Mouse (Mus musculus) MEL (cell line): ENCODE results near the gene Hc. TPM values are rescaled to one million over a fixed set of nuclear protein-coding genes. Genes with fewer than 3 reads are reported as not detected.

Experiments used
- DNase-seq: peaks from one replicate; pipeline ENCODE4 v3.0.0; 2011; ENCODE audit warnings: low read depth, low spot score
- H3K27ac ChIP-seq: 2 replicates; pipeline ENCODE4 v1.5.1; 2012; ENCODE audit warnings: low read depth, mild to moderate bottlenecking, control low read depth, low read length, moderate library complexity; ENCODE audit not compliant: control insufficient read depth
- H3K27me3 ChIP-seq, 2 experiments: fragments of 150-350 bp in 1 of 2; sonication (generic) in 1 of 2; 2 replicates each; pipeline ENCODE4 v1.6.1; 2012; ENCODE audit warnings: low read length in 2 of 2, mild to moderate bottlenecking in 2 of 2, improper control_type of control experiment in 1 of 2, moderate library complexity in 1 of 2; ENCODE audit not compliant: insufficient read depth in 2 of 2, control insufficient read depth in 1 of 2
- H3K36me3 ChIP-seq, 2 experiments: 2 replicates each; pipeline ENCODE4 v1.6.1; 2012 to 2014; ENCODE audit warnings: low read length in 2 of 2, improper control_type of control experiment in 1 of 2, inconsistent platforms in 1 of 2, mild to moderate bottlenecking in 1 of 2; ENCODE audit not compliant: insufficient read depth in 2 of 2, control insufficient read depth in 1 of 2
- H3K4me1 ChIP-seq, 2 experiments: fragments of 150-350 bp in 1 of 2; sonication (generic) in 1 of 2; 2 replicates each; pipeline ENCODE4 v1.6.1; 2012; ENCODE audit warnings: low read length in 2 of 2, improper control_type of control experiment in 1 of 2, mild to moderate bottlenecking in 1 of 2; ENCODE audit not compliant: insufficient read depth in 2 of 2, control insufficient read depth in 1 of 2
- H3K4me3 ChIP-seq, 2 experiments: fragments of 150-350 bp in 1 of 2; sonication (generic) in 1 of 2; 2 replicates each; pipeline ENCODE4 v1.5.1; 2012; ENCODE audit warnings: low read depth in 2 of 2, low read length in 2 of 2, mild to moderate bottlenecking in 2 of 2, moderate library complexity in 2 of 2, control low read depth in 1 of 2, improper control_type of control experiment in 1 of 2; ENCODE audit not compliant: control insufficient read depth in 1 of 2, insufficient read depth in 1 of 2
- H3K79me2 ChIP-seq: 2 replicates; pipeline ENCODE4 v1.6.1; 2012; ENCODE audit warnings: mild to moderate bottlenecking, low read length, moderate library complexity; ENCODE audit not compliant: control insufficient read depth, poor library complexity, insufficient read depth
- H3K9ac ChIP-seq: 2 replicates; pipeline ENCODE4 v1.6.1; 2012; ENCODE audit warnings: low read depth, mild to moderate bottlenecking, control low read depth, low read length, moderate library complexity; ENCODE audit not compliant: control insufficient read depth, poor library complexity, severe bottlenecking
- H3K9me3 ChIP-seq: fragments of 150-350 bp; sonication (generic); replicated peaks from 2 replicates; pipeline ENCODE4 v1.6.1; 2012; ENCODE audit warnings: mild to moderate bottlenecking, low read length, improper control_type of control experiment, moderate library complexity; ENCODE audit not compliant: insufficient read depth
- CHD1 ChIP-seq: IDR thresholded peaks from 2 replicates; pipeline ENCODE4 v1.6.1; 2012; ENCODE audit warnings: low read depth, mild to moderate bottlenecking, inconsistent platforms, low read length, improper control_type of control experiment
- CHD2 ChIP-seq: IDR thresholded peaks from 2 replicates; pipeline ENCODE4 v1.6.1; 2011; ENCODE audit warnings: low read length, improper control_type of control experiment
- CTCF ChIP-seq, 3 experiments: IDR thresholded peaks in 2 of 3; conservative IDR thresholded peaks in 1 of 3; 2 replicates each; pipeline ENCODE4 v1.5.1; 2011 to 2012; ENCODE audit warnings: low read length in 3 of 3, low read depth in 2 of 3, mild to moderate bottlenecking in 2 of 3, improper control_type of control experiment in 1 of 3, inconsistent platforms in 1 of 3, mixed read lengths in 1 of 3, moderate library complexity in 1 of 3; ENCODE audit not compliant: control insufficient read depth in 1 of 3, insufficient read depth in 1 of 3, poor library complexity in 1 of 3, severe bottlenecking in 1 of 3
- ELF1 ChIP-seq: IDR thresholded peaks from 2 replicates; pipeline ENCODE4 v1.6.1; 2014; ENCODE audit warnings: low read depth, mild to moderate bottlenecking, inconsistent platforms, low read length, improper control_type of control experiment, moderate library complexity
- EP300 ChIP-seq, 2 experiments: IDR thresholded peaks; 2 replicates each; pipeline ENCODE4 v1.6.1; 2011; ENCODE audit warnings: improper control_type of control experiment in 2 of 2, low read length in 2 of 2, low read depth in 1 of 2, mild to moderate bottlenecking in 1 of 2
- ETS1 ChIP-seq: IDR thresholded peaks from 2 replicates; pipeline ENCODE4 v1.6.1; 2012; ENCODE audit warnings: low read depth, mild to moderate bottlenecking, inconsistent platforms, low read length, improper control_type of control experiment, moderate library complexity
- GABPA ChIP-seq: IDR thresholded peaks from 2 replicates; pipeline ENCODE4 v1.6.1; 2012; ENCODE audit warnings: low read depth, mild to moderate bottlenecking, inconsistent platforms, low read length, improper control_type of control experiment, moderate library complexity
- GATA1 ChIP-seq: IDR thresholded peaks from 2 replicates; pipeline ENCODE4 v1.6.1; 2011; ENCODE audit warnings: low read depth, low read length, improper control_type of control experiment
- HCFC1 ChIP-seq: IDR thresholded peaks from 2 replicates; pipeline ENCODE4 v1.6.1; 2012; ENCODE audit warnings: low read depth, mild to moderate bottlenecking, inconsistent platforms, low read length, improper control_type of control experiment, moderate library complexity
- MAZ ChIP-seq: IDR thresholded peaks from 2 replicates; pipeline ENCODE4 v1.6.1; 2012; ENCODE audit warnings: low read depth, mild to moderate bottlenecking, inconsistent platforms, low read length, improper control_type of control experiment
- MEF2A ChIP-seq: IDR thresholded peaks from 2 replicates; pipeline ENCODE4 v1.6.1; 2014; ENCODE audit warnings: low read depth, mild to moderate bottlenecking, inconsistent platforms, low read length, improper control_type of control experiment; ENCODE audit not compliant: poor library complexity, insufficient replicate concordance, severe bottlenecking; ENCODE audit errors: extremely low read depth
- MXI1 ChIP-seq: IDR thresholded peaks from 2 replicates; pipeline ENCODE4 v1.6.1; 2011; ENCODE audit warnings: mild to moderate bottlenecking, low read depth, low read length, improper control_type of control experiment
- MYC ChIP-seq: IDR thresholded peaks from 2 replicates; pipeline ENCODE4 v1.6.1; 2011; ENCODE audit warnings: low read depth, mild to moderate bottlenecking, low read length, improper control_type of control experiment, moderate library complexity
- NELFE ChIP-seq: IDR thresholded peaks from 2 replicates; pipeline ENCODE4 v1.6.1; 2011; ENCODE audit warnings: low read depth, low read length, improper control_type of control experiment
- NRF1 ChIP-seq: IDR thresholded peaks from 2 replicates; pipeline ENCODE4 v1.6.1; 2014; ENCODE audit warnings: low read depth, mild to moderate bottlenecking, inconsistent platforms, low read length, improper control_type of control experiment, moderate library complexity; ENCODE audit not compliant: poor library complexity, insufficient read depth, severe bottlenecking
- POLR2A ChIP-seq, 2 experiments: IDR thresholded peaks; 2 replicates each; pipeline ENCODE4 v1.6.1; 2011 to 2012; ENCODE audit warnings: low read length in 2 of 2, mild to moderate bottlenecking in 2 of 2, control low read depth in 1 of 2, improper control_type of control experiment in 1 of 2, low read depth in 1 of 2, moderate library complexity in 1 of 2; ENCODE audit not compliant: control insufficient read depth in 1 of 2, insufficient read depth in 1 of 2, poor library complexity in 1 of 2
- POLR2AphosphoS2 ChIP-seq: IDR thresholded peaks from 2 replicates; pipeline ENCODE4 v1.6.1; 2011; ENCODE audit warnings: low read length, improper control_type of control experiment
- POLR2AphosphoS5 ChIP-seq: IDR thresholded peaks from 2 replicates; pipeline ENCODE4 v1.6.1; 2012; ENCODE audit warnings: low read depth, borderline replicate concordance, mild to moderate bottlenecking, inconsistent platforms, low read length, moderate library complexity, mixed read lengths
- RAD21 ChIP-seq: IDR thresholded peaks from 2 replicates; pipeline ENCODE4 v1.6.1; 2011; ENCODE audit warnings: mild to moderate bottlenecking, low read depth, low read length, improper control_type of control experiment
- RCOR1 ChIP-seq: IDR thresholded peaks from 2 replicates; pipeline ENCODE4 v1.6.1; 2012; ENCODE audit warnings: low read depth, mild to moderate bottlenecking, inconsistent platforms, low read length, improper control_type of control experiment
- SMC3 ChIP-seq: IDR thresholded peaks from 2 replicates; pipeline ENCODE4 v1.6.1; 2011; ENCODE audit warnings: low read depth, low read length, improper control_type of control experiment
- UBTF ChIP-seq: IDR thresholded peaks from 2 replicates; pipeline ENCODE4 v1.6.1; 2012; ENCODE audit warnings: low read depth, mild to moderate bottlenecking, inconsistent platforms, low read length, improper control_type of control experiment, moderate library complexity, borderline replicate concordance; ENCODE audit not compliant: insufficient read depth
- USF1 ChIP-seq: IDR thresholded peaks from 2 replicates; pipeline ENCODE4 v1.6.1; 2014; ENCODE audit warnings: low read depth, mild to moderate bottlenecking, inconsistent platforms, low read length, improper control_type of control experiment, moderate library complexity
- ZC3H11A ChIP-seq: IDR thresholded peaks from 2 replicates; pipeline ENCODE4 v1.6.1; 2012; ENCODE audit warnings: low read depth, mild to moderate bottlenecking, inconsistent platforms, low read length, improper control_type of control experiment
- ZMIZ1 ChIP-seq: IDR thresholded peaks from 2 replicates; pipeline ENCODE4 v1.6.1; 2012; ENCODE audit warnings: low read depth, mild to moderate bottlenecking, inconsistent platforms, low read length, improper control_type of control experiment, moderate library complexity
- polyA plus RNA-seq, 2 experiments: library from polyadenylated mRNA; stranded (reverse) in 1 of 2; unstranded in 1 of 2; fragments of >175 nt in 1 of 2; fragments of >200 nt in 1 of 2; gene quantifications; 2 replicates each; pipeline versions ENCODE4 v1.2.1 to v1.2.4; 2012; ENCODE audit warnings: low replicate concordance in 2 of 2, low read depth in 1 of 2; ENCODE audit not compliant: insufficient read length in 2 of 2, insufficient read depth in 1 of 2, missing spikeins in 1 of 2
- total RNA-seq: library from RNA; depleted of rRNA; stranded (reverse); fragments of 300-350 nt; gene quantifications from 2 replicates; pipeline ENCODE4 v1.2.3, GENCODE M21; 2012

The Hc gene
- total and polyA plus RNA-seq, 3 experiments, result not detected

DNA sequence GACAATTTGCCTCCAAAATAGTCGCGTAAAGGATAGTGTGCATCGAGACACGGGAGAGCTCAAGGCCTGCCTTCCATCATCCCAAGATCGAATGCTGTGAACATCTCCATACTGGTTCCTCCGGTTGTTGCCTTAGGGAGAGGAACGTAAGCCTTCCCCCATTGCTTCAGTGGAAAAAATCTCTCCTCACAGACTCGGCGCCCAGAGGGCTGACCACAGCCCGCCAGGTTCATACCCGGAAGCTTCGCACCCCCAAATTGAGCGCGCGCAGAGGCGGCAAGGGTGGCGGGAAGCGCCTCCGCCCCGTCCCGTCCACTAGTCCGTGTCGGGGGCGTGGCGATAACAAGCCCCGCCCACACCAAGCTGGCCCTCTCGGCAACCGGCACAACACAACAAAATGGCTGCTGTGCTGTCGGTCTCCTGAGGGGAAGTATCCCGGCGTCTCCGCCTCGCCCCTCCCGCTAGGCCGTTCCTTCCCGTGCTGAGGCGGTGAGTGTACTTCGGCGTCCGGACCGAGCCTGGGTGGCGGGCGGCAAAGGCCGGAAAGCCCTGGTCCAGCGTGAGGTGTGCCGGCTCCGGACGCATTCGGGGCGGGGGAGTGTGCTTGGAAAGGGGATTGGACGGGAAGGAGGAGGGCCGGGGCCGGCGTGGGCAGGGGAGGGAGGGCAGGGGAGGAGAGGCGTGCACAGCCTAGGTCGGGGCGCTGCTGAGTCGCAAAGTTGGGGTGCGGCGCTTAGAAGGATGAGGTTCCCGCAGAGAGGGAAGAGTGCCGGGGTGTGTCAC, 48.1 kb upstream of the Hc start, which contains the start of gene Cntrl (continued):
- TF ChIP-seq NELFE (peak; percentile 77), GABPA (no peak), UBTF (no peak), RCOR1 (0 out of 2 replicates have a peak, but pooled peaks have one; percentile 19), ZMIZ1 (peak; percentile 64; the same call in 1 of the 2 replicates), POLR2A (IDR thresholded peaks at IDR 0.05; ENCODE audit: control insufficient read depth in 1 of 2, insufficient read depth in 1 of 2, low read depth in 1 of 2, low read length in 2 of 2, poor library complexity in 1 of 2) (peak; percentile 70 to 84), GATA1 (no peak), POLR2AphosphoS2 (peak; percentile 84), CHD1 (no peak), CHD2 (no peak), CTCF (IDR thresholded peaks at IDR 0.05 in 2 of 3, conservative IDR thresholded peaks at IDR 0.05 in 1 of 3; ENCODE audit: control insufficient read depth in 1 of 3, insufficient read depth in 1 of 3, low read depth in 2 of 3, low read length in 3 of 3, poor library complexity in 1 of 3, severe bottlenecking in 1 of 3) (peak in 1 of 3 experiments; percentile 10; a peak in 2 of 6 replicates), NRF1 (peak; percentile 56; the same call in 1 of the 2 replicates), ETS1 (no peak), EP300 (IDR thresholded peaks at IDR 0.05; ENCODE audit: low read depth in 1 of 2, low read length in 2 of 2) (0 out of 4 replicates have a peak, but pooled peaks of 1 of the 2 experiments have one; percentile 8), USF1 (no peak)
- TF ChIP-seq, all 39 proteins: peak for 16

- Histone ChIP-seq H3K79me2 (no peaks in the 10 kb centered on the region), H3K9me3 (no peaks in the 10 kb centered on the region), H3K4me1 (peaks cover 0 to 8% of the 10 kb centered on the region in 2 experiments; a peak in 2 of 4 replicates), H3K4me3 (peak overlapping the region; percentile 73 to 76), H3K27me3 (no peaks in the 10 kb centered on the region)
- TF ChIP-seq CHD1, result no peak
- no peak for TF ChIP-seq MAZ
- TF ChIP-seq ZMIZ1, result 0 out of 2 replicates have a peak, but pooled peaks have one; percentile 1
- no peak for TF ChIP-seq ELF1
- TF ChIP-seq HCFC1, result 0 out of 2 replicates have a peak, but pooled peaks have one; percentile 5
- peak; percentile 58 for TF ChIP-seq RAD21
- peak; percentile 66; the same call in 1 of the 2 replicates for TF ChIP-seq MXI1
- peak; percentile 89 for TF ChIP-seq MYC
- TF ChIP-seq ZC3H11A, result peak; percentile 31; the same call in 1 of the 2 replicates
- TF ChIP-seq CTCF (IDR thresholded peaks at IDR 0.05 in 2 of 3, conservative IDR thresholded peaks at IDR 0.05 in 1 of 3; ENCODE audit: control insufficient read depth in 1 of 3, insufficient read depth in 1 of 3, low read depth in 2 of 3, low read length in 3 of 3, poor library complexity in 1 of 3, severe bottlenecking in 1 of 3), result peak; percentile 30 to 67 (median 62); a peak in 5 of 6 replicates
- peak; percentile 59 for TF ChIP-seq SMC3
- TF ChIP-seq NRF1, result no peak
- no peak for TF ChIP-seq MEF2A
- TF ChIP-seq USF1, result no peak
- no peak for TF ChIP-seq POLR2AphosphoS5
- TF ChIP-seq, all 39 proteins: peak for 8
- Histone ChIP-seq H3K36me3 (peaks cover 0 to 11% of the 10 kb centered on the region in 2 experiments; a peak in 2 of 4 replicates), H3K9ac (peak overlapping the region; percentile 59), H3K27ac (peak overlapping the region; percentile 44)
- DNase-seq, result peak; percentile 82
These were observed 47.5 kb upstream of the Hc start for GRCm38 (mm10) chr2:35108712-35109111.
